Mouse (Mus musculus): ENCODE data around the gene Themis2. TPM values are rescaled to one million over a fixed set of nuclear protein-coding genes. Genes with fewer than 3 reads are reported as not detected.

Themis2 gene
- total and polyA plus RNA-seq, 2 experiments from 2014 or later = 0.50 to 1.00 TPM

DNA sequence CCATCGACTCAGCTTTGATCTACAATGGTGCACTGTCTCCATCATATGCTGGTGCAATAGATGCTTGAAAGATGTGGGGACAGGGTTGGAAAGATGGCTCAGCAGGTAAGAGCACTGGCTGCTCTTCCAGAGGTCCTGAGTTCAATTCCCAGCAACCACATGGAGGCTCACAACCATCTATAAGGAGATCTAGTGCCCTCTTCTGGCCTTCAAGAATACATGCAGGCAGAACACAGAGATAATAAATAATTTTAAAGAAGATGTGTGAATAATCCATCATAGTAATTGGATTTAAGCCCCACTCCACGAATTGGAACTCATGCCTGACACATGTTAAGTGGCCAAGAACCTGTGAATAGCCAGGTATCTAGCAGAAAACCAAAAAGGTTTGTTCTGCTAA, 22.3 kb upstream of the Themis2 start:
- no peaks in the 10 kb centered on the region for H3K36me3 ChIP-seq (ENCODE audit: insufficient read depth)
- DNase-seq (no peak), ATAC-seq (no peak)
- no peak overlapping the region for H3K27ac ChIP-seq (ENCODE audit: low read depth, low read length)
- WGBS = 52% methylated on average over 2 of the region's 2 CpGs
- no peak overlapping the region for H3K4me3 ChIP-seq (ENCODE audit: low read depth, low read length)
- no peak overlapping the region for H3K9ac ChIP-seq
- H3K4me2 ChIP-seq (ENCODE audit: low read depth) = no peak overlapping the region
- H3K9me3 ChIP-seq (ENCODE audit: low read length) = 0 out of 2 replicates have a peak, but pooled peaks cover 5% of the 10 kb centered on the region
- TF ChIP-seq CTCF (IDR thresholded peaks at IDR 0.05; ENCODE audit: low read depth) = no peak
- no peaks in the 10 kb centered on the region for H3K4me1 ChIP-seq (ENCODE audit: insufficient read depth)
- H3K27me3 ChIP-seq (ENCODE audit: insufficient read depth, low read length) = no peaks in the 10 kb centered on the region

DNA sequence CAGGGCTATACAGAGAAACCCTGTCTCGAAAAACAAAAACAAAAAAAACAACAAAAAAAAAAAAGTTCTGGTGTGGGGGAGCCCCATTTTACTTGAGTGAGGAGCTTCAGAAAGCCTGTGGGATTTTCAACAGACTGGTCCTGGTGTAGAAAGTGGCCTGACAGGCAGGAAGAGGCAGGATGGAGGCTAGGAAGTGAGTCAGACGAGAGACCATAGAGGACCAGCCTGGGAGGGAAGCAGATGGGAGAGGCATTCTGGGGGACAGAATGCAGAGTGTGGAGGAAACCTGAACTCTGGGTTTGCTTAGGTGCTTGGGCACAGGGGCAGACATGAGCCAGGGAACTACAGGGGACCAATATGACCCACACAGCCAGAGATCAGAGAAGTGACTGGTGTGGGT, 20.7 kb upstream of the Themis2 start:
- Histone ChIP-seq H3K27me3 (ENCODE audit: insufficient read depth, low read length) (no peaks in the 10 kb centered on the region), H3K9ac (no peak overlapping the region)
- WGBS = 66% methylated on average over 2 of the region's 2 CpGs

DNA sequence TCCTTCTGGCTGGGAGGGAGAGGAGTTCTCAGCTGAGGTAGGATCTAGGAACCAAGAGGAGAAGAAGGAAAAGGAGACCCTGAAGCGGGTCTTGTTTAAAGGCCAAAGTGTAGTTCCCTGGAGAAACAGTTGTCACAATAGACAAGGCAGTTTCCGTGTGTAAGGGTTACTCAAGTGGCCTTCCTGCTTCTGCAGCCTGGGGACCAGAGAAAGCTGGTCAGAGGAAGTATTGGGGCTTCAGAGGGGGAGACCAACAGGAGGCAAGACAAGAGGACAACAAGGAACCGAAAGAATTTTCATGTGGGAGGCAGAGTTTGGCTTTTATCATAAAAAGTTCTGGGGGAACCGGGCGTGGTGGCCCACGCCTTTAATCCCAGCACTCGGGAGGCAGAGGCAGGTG, 20.2 kb upstream of the Themis2 start:
- DNase-seq = no peak
- H3K4me1 ChIP-seq (ENCODE audit: insufficient read depth) = no peaks in the 10 kb centered on the region
- H3K27me3 ChIP-seq (ENCODE audit: insufficient read depth, low read length) = no peaks in the 10 kb centered on the region
- 86% methylated on average over 7 of the region's 7 CpGs for WGBS
- H3K9ac ChIP-seq = no peak overlapping the region
- H3K27ac ChIP-seq (ENCODE audit: low read depth, low read length) = no peak overlapping the region
- no peak overlapping the region for H3K4me3 ChIP-seq (ENCODE audit: low read depth, low read length)
- no peak for ATAC-seq
- 0 out of 2 replicates have a peak, but pooled peaks cover 5% of the 10 kb centered on the region for H3K9me3 ChIP-seq (ENCODE audit: low read length)
- no peaks in the 10 kb centered on the region for H3K36me3 ChIP-seq (ENCODE audit: insufficient read depth)
- no peak for TF ChIP-seq CTCF (IDR thresholded peaks at IDR 0.05; ENCODE audit: low read depth)
- no peak overlapping the region for H3K4me2 ChIP-seq (ENCODE audit: low read depth)

More for the DNA sequence above, 20.7 kb upstream of the Themis2 start:
- DNase-seq (no peak), ATAC-seq (no peak)
- no peak overlapping the region for H3K4me2 ChIP-seq (ENCODE audit: low read depth)
- H3K36me3 ChIP-seq (ENCODE audit: insufficient read depth) = no peaks in the 10 kb centered on the region
- 0 out of 2 replicates have a peak, but pooled peaks cover 5% of the 10 kb centered on the region for H3K9me3 ChIP-seq (ENCODE audit: low read length)
- H3K4me1 ChIP-seq (ENCODE audit: insufficient read depth) = no peaks in the 10 kb centered on the region
- no peak for TF ChIP-seq CTCF (IDR thresholded peaks at IDR 0.05; ENCODE audit: low read depth)
- no peak overlapping the region for H3K27ac ChIP-seq (ENCODE audit: low read depth, low read length)
- H3K4me3 ChIP-seq (ENCODE audit: low read depth, low read length) = no peak overlapping the region

DNA sequence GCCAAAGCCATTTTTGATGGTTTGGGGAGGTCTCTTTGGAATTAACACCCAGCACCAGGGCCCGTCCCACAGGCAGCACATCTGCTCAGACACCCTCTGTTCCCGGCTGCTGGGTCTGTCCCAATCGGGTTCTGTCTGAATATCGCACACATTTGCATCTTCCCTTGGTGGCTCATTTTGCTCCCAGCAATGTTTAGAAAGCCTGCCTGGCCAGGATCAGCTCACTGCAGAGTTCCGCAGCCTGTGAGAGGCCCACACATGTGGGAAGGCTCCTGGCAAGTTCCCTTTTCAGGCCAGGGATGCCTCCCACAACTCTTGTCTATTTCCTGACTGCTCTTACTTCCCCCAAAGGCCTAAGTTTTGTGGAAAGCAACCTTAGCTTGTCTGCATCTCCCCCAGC, 13.4 kb upstream of the Themis2 start:
- H3K9ac ChIP-seq = no peak overlapping the region
- H3K36me3 ChIP-seq (ENCODE audit: insufficient read depth) = no peaks in the 10 kb centered on the region
- no peak overlapping the region for H3K4me2 ChIP-seq (ENCODE audit: low read depth)
- 91% methylated on average over 5 of the region's 5 CpGs for WGBS
- DNase-seq = no peak
- no peak for ATAC-seq
- no peaks in the 10 kb centered on the region for H3K4me1 ChIP-seq (ENCODE audit: insufficient read depth)
- no peak overlapping the region for H3K4me3 ChIP-seq (ENCODE audit: low read depth, low read length)
- no peaks in the 10 kb centered on the region for H3K9me3 ChIP-seq (ENCODE audit: low read length)
- no peak overlapping the region for H3K27ac ChIP-seq (ENCODE audit: low read depth, low read length)
- no peaks in the 10 kb centered on the region for H3K27me3 ChIP-seq (ENCODE audit: insufficient read depth, low read length)
- TF ChIP-seq CTCF (IDR thresholded peaks at IDR 0.05; ENCODE audit: low read depth) = no peak

DNA sequence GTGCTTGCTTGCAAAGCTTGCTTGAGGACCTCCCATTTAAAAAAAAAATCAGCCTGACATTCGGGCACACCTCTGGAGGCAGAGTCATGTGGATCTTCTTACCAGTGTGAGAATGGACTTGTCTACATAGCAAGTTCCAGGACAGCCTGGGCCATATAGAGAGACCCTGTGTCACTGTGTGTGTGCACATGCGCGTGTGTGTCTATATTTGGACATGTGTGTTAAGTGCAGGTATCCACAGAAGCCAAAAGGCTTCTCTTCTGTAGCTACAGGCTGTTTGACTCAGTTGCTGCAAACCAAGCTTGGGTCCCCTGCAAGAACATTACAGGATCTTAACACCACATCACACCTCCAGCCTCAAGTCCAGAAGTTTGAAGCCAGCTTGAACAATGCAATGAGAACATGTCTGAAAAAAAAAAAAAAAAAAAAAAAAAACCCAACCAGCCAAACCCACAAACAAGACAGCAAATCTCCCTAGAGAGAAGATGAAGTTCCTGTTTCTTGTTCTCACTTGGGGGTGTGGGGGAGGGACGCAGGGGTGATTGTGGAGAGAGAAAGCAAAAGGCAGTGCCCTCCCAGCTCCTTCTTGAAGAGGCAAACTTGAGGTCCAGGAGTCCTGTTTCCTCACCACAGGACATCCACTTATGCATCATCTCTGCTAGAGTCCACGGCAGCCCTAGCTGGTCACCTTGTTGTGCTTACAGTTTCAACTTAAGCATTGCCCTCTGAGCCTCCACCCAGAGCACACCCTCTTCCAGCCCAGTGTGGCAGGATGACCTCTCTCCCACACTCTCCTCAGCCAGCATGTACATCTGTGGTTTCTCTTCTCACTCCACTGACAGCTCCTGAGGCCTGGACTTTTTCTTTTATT, 11.8 kb upstream of the Themis2 start:
- Histone ChIP-seq H3K27ac (ENCODE audit: low read depth, low read length) (no peak overlapping the region), H3K4me3 (ENCODE audit: low read depth, low read length) (no peak overlapping the region), H3K9me3 (ENCODE audit: low read length) (no peaks in the 10 kb centered on the region), H3K4me2 (ENCODE audit: low read depth) (no peak overlapping the region), H3K27me3 (ENCODE audit: insufficient read depth, low read length) (no peaks in the 10 kb centered on the region), H3K4me1 (ENCODE audit: insufficient read depth) (no peaks in the 10 kb centered on the region), H3K36me3 (ENCODE audit: insufficient read depth) (no peaks in the 10 kb centered on the region), H3K9ac (no peak overlapping the region)
- no peak for DNase-seq
- WGBS = 80% methylated on average over 5 of the region's 5 CpGs
- TF ChIP-seq CTCF (IDR thresholded peaks at IDR 0.05; ENCODE audit: low read depth) = no peak
- no peak for ATAC-seq

DNA sequence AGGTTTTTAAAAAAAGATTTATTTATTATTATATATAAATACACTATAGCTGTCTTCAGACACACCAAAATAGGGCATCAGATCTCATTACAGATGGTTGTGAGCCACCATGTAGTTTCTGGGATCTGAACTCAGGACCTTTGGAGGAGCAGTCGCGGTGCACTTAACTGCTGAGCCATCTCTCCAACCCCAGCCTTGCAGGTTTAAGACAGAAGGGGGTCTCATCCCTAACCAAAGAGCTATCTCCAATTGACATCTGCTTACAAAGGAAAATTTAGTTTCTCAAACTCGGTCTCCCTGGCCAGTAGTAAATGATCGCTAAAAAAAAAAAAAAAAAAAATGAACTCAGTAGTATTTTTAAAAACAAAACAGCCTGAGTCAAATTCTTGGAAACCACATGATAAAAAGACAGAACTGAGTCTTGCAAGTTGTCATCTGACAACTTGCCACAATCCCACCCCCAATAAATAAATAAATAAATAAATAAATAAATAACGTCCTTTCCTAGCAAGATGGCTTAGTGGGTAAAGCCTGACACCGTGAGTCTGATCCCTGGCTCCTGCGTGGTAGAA, 10.5 kb upstream of the Themis2 start:
- no peak for TF ChIP-seq CTCF (IDR thresholded peaks at IDR 0.05; ENCODE audit: low read depth)
- WGBS = 93% methylated on average over 7 of the region's 7 CpGs
- Histone ChIP-seq H3K27me3 (ENCODE audit: insufficient read depth, low read length) (no peaks in the 10 kb centered on the region), H3K27ac (ENCODE audit: low read depth, low read length) (no peak overlapping the region), H3K4me3 (ENCODE audit: low read depth, low read length) (no peak overlapping the region), H3K9ac (no peak overlapping the region), H3K9me3 (ENCODE audit: low read length) (no peaks in the 10 kb centered on the region), H3K36me3 (ENCODE audit: insufficient read depth) (no peaks in the 10 kb centered on the region), H3K4me1 (ENCODE audit: insufficient read depth) (no peaks in the 10 kb centered on the region), H3K4me2 (ENCODE audit: low read depth) (no peak overlapping the region)
- DNase-seq (no peak), ATAC-seq (no peak)

DNA sequence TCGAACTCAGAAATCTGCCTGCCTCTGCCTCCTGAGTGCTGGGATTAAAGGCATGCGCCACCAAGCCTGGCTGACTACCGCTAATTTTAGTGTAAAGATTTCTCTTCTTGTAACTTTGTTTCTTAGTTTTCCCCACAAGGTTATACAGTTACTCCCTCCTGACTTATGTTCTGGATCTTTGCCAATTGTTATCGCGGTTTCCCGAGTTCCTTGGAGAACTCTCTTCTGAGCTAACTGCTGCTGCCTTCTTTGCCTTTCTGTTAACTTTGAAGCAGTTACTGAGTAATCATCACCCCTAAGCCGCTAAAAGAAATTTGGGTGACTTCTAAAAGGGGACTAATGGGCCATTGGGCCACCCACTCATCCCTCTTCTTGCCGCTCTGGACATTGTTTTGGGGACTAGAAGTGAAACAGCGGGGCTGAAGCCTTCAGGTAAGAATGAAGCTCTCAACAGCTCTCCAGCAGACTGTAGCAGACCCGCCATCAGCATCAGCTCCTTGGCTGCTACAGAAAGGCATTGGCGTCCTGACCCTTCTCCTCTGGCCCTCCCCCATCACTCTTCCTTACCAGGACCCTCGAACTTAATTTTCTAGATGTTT, 9.5 kb upstream of the Themis2 start:
- Histone ChIP-seq H3K4me2 (ENCODE audit: low read depth) (no peak overlapping the region), H3K27me3 (ENCODE audit: insufficient read depth, low read length) (no peaks in the 10 kb centered on the region), H3K27ac (ENCODE audit: low read depth, low read length) (no peak overlapping the region), H3K9ac (no peak overlapping the region), H3K36me3 (ENCODE audit: insufficient read depth) (no peaks in the 10 kb centered on the region), H3K9me3 (ENCODE audit: low read length) (no peaks in the 10 kb centered on the region), H3K4me1 (ENCODE audit: insufficient read depth) (no peaks in the 10 kb centered on the region), H3K4me3 (ENCODE audit: low read depth, low read length) (no peak overlapping the region)
- DNase-seq = no peak
- ATAC-seq = no peak
- 88% methylated on average over 12 of the region's 12 CpGs for WGBS
- TF ChIP-seq CTCF (IDR thresholded peaks at IDR 0.05; ENCODE audit: low read depth) = no peak
